In genomic region chr9:122248168-122248567, GRCm38 (mm10) we compare ENCODE assay signal across 8 mouse cellular contexts. TPM values are rescaled to one million over a fixed set of nuclear protein-coding genes. Genes with fewer than 3 reads are reported as not detected.
DNase-seq lines count a peak whose midpoint lies in the region; ATAC-seq and TF ChIP-seq lines count a peak whose summit lies in the region.

No protein-coding gene starts in this region.

- DNase-seq in hindbrain, embryonic 11.5 days (ENCODE audit: low spot score), result peak; percentile 49
- DNase-seq in MN1 (ENCODE audit: low spot score), result peak; percentile 38
- DNase-seq in cerebellum, postnatal 25 days, result peak; percentile 50 to 75
- DNase-seq in heart, postnatal 36 days, result peak; percentile 34 to 37
- peak; percentile 49 for DNase-seq in left cerebral cortex, postnatal 4 days
- DNase-seq in midbrain, postnatal 0 days (ENCODE audit: low spot score), result peak; percentile 78
- DNase-seq in spleen, postnatal 14 days (ENCODE audit: low spot score in 2 of 2), result no peak

- intact Hi-C loops in heart, postnatal 36 days (cut with DNase I), result loop anchor here (5.0 kb wide), 2 partner anchors 174 to 439 kb away; no protein-coding TSS in a partner anchor
- intact Hi-C loops in left cerebral cortex, postnatal 4 days (cut with DNase I), result loop anchor here (5.0 kb wide), 1 partner anchor 479 kb away; no protein-coding TSS in a partner anchor

- no peak overlapping the region for H3K4me3 ChIP-seq in hindbrain, embryonic 11.5 days (ENCODE audit: low read depth, low read length)
- H3K4me3 ChIP-seq in hindbrain, embryonic 13.5 days, result no peak overlapping the region
- no peak overlapping the region for H3K4me3 ChIP-seq in midbrain, postnatal 0 days (ENCODE audit: low read depth, low read length)

- H3K9ac ChIP-seq in hindbrain, embryonic 11.5 days (ENCODE audit: low read depth, low read length), result no peak overlapping the region
- no peak overlapping the region for H3K9ac ChIP-seq in hindbrain, embryonic 13.5 days
- no peak overlapping the region for H3K9ac ChIP-seq in midbrain, postnatal 0 days (replicated peaks; ENCODE audit: low read length, poor library complexity, severe bottlenecking)

- 32% methylated on average over 8 of the region's 8 CpGs for WGBS in hindbrain, embryonic 11.5 days
- WGBS in hindbrain, embryonic 13.5 days, result 35% methylated on average over 8 of the region's 8 CpGs
- 37% methylated on average over 8 of the region's 8 CpGs for WGBS in midbrain, postnatal 0 days

- no peak overlapping the region for H3K4me2 ChIP-seq in hindbrain, embryonic 11.5 days (replicated peaks; ENCODE audit: low read depth, low read length)
- no peak overlapping the region for H3K4me2 ChIP-seq in hindbrain, embryonic 13.5 days
- no peak overlapping the region for H3K4me2 ChIP-seq in midbrain, postnatal 0 days (ENCODE audit: low read depth, low read length, poor library complexity, severe bottlenecking)

- no peaks in the 10 kb centered on the region for H3K4me1 ChIP-seq in hindbrain, embryonic 11.5 days (replicated peaks; ENCODE audit: control insufficient read depth, insufficient read depth, low read length)
- H3K4me1 ChIP-seq in hindbrain, embryonic 13.5 days (replicated peaks), result no peaks in the 10 kb centered on the region
- H3K4me1 ChIP-seq in midbrain, postnatal 0 days (ENCODE audit: insufficient read depth, low read length), result no peaks in the 10 kb centered on the region

- no peak overlapping the region for H3K27ac ChIP-seq in hindbrain, embryonic 11.5 days (ENCODE audit: low read depth, low read length)
- no peak overlapping the region for H3K27ac ChIP-seq in hindbrain, embryonic 13.5 days
- H3K27ac ChIP-seq in midbrain, postnatal 0 days (ENCODE audit: low read depth, low read length), result no peak overlapping the region

- TF ChIP-seq CTCF in midbrain, postnatal 0 days (IDR thresholded peaks at IDR 0.05), result peak; percentile 84

- H3K36me3 ChIP-seq in hindbrain, embryonic 11.5 days (ENCODE audit: control insufficient read depth, insufficient read depth, low read length), result no peaks in the 10 kb centered on the region
- peaks cover 54% of the 10 kb centered on the region for H3K36me3 ChIP-seq in hindbrain, embryonic 13.5 days
- H3K36me3 ChIP-seq in midbrain, postnatal 0 days (ENCODE audit: insufficient read depth, low read length), result peaks cover 17% of the 10 kb centered on the region

- no peak for ATAC-seq in hindbrain, embryonic 11.5 days (ENCODE audit: low FRiP score)
- no peak for ATAC-seq in hindbrain, embryonic 13.5 days (ENCODE audit: low FRiP score)
- peak; percentile 58 for ATAC-seq in midbrain, postnatal 0 days (ENCODE audit: low FRiP score)

- H3K9me3 ChIP-seq in hindbrain, embryonic 11.5 days (ENCODE audit: control insufficient read depth, low read length), result no peaks in the 10 kb centered on the region
- no peaks in the 10 kb centered on the region for H3K9me3 ChIP-seq in hindbrain, embryonic 13.5 days
- no peaks in the 10 kb centered on the region for H3K9me3 ChIP-seq in midbrain, postnatal 0 days (ENCODE audit: low read length)

- no peaks in the 10 kb centered on the region; the same call in 1 of the 2 replicates for H3K27me3 ChIP-seq in hindbrain, embryonic 11.5 days (ENCODE audit: control insufficient read depth, insufficient read depth, low read length)
- H3K27me3 ChIP-seq in hindbrain, embryonic 13.5 days, result 0 out of 2 replicates have a peak, but pooled peaks cover 5% of the 10 kb centered on the region
- H3K27me3 ChIP-seq in midbrain, postnatal 0 days (ENCODE audit: insufficient read depth, low read length), result no peaks in the 10 kb centered on the region

RNA-seq across cellular contexts. Expression of gene Ano10, which starts 46.1 kb away (rescaled TPM):
- 51.9 and 52.5 TPM in 2 replicates for polyA plus RNA-seq in hindbrain, embryonic 11.5 days (2014; fragmentation: Nextera tagmentation; extraction: Ambion mirVana)
- 48.7 and 49.7 TPM in 2 replicates for polyA plus RNA-seq in hindbrain, embryonic 13.5 days (2015; fragmentation: Nextera tagmentation; extraction: Ambion mirVana)
- 100 to 1,000 TPM in 1 of 2 experiments, 10 to 100 TPM in 1; 85.6 to 154 TPM for total RNA-seq in heart, postnatal 36 days (2021)
- total RNA-seq in left cerebral cortex, postnatal 4 days (2021), result 10 to 100 TPM; 33.3 to 37.4 TPM
- total RNA-seq in midbrain, postnatal 0 days (2014; rRNA removed), result 27.2 and 33.0 TPM in 2 replicates
- polyA plus RNA-seq in midbrain, postnatal 0 days (2015; fragmentation: Nextera tagmentation; extraction: Ambion mirVana), result 29.9 and 36.5 TPM in 2 replicates

Comparison
In these comparisons a context has a peak if more than half of its experiments do, and no peak if none do; other contexts are left out.
1. DNase-seq: peak in hindbrain, embryonic 11.5 days (single experiment), MN1 (single experiment), cerebellum, postnatal 25 days (2 of 2), heart, postnatal 36 days (2 of 2), left cerebral cortex, postnatal 4 days (single experiment) and midbrain, postnatal 0 days (single experiment); none in spleen, postnatal 14 days (0 of 2).